Mouse (Mus musculus) erythroblast, embryonic 14.5 days (primary cell): ENCODE data around the gene Vsx2.

Source experiments
- GATA1 ChIP-seq: IDR thresholded peaks from 2 replicates; pipeline ENCODE4 v1.6.1; 2012; ENCODE audit warnings: low read length, inconsistent platforms, mixed read lengths
- TAL1 ChIP-seq: IDR thresholded peaks from 3 replicates; pipeline ENCODE4 v1.6.1; 2012; ENCODE audit warnings: low read length, inconsistent platforms, mixed read lengths

GRCm38 (mm10) chr12:84604001-84604400 lies 34.4 kb downstream of the Vsx2 start:
- TF ChIP-seq TAL1 (no peak), GATA1 (no peak)
